Mouse (Mus musculus) G1E (cell line): ENCODE data around the gene Rin3.

Experiments
- CTCF ChIP-seq: IDR thresholded peaks from 2 replicates; pipeline ENCODE4 v1.5.1; 2012; ENCODE audit warnings: low read depth, low read length, inconsistent platforms, mixed read lengths
- GATA1 ChIP-seq: IDR thresholded peaks from 2 replicates; pipeline ENCODE4 v1.6.1; 2012; ENCODE audit warnings: borderline replicate concordance, low read length, inconsistent platforms, mixed read lengths
- POLR2AphosphoS5 ChIP-seq: IDR thresholded peaks from 2 replicates; pipeline ENCODE4 v1.6.1; 2012; ENCODE audit warnings: low read depth, low read length, inconsistent platforms; ENCODE audit not compliant: insufficient replicate concordance
- TAL1 ChIP-seq: conservative IDR thresholded peaks from 2 replicates; pipeline ENCODE4 v1.6.1; 2012; ENCODE audit warnings: low read depth, low read length, inconsistent platforms, mixed read lengths

DNA sequence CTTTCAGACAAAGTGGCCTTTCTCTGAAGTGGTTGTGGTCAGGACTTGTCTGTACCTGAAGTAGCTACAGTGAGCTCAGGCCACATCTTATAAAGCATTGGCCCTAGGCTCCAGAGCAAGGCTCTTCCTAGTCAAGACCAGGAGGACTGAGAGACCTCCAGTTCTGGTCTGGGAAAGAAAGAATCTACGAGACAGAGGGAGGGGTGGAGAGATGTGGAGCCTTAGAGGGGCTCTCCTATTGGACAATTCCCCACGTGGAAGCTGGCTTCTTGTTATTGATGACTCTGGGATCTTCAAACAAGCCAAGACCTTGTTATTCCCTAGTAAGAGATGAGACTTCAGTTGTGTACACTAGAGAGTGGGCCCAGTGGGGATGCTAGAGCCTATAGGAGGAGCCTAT lies 6.0 kb downstream of the Rin3 start:
- no peak for TF ChIP-seq CTCF
- TF ChIP-seq GATA1 = no peak
- TF ChIP-seq TAL1 = no peak
- no peak for TF ChIP-seq POLR2AphosphoS5
